Mouse (Mus musculus): ENCODE data around the gene Pilra.

Pilra gene

DNA sequence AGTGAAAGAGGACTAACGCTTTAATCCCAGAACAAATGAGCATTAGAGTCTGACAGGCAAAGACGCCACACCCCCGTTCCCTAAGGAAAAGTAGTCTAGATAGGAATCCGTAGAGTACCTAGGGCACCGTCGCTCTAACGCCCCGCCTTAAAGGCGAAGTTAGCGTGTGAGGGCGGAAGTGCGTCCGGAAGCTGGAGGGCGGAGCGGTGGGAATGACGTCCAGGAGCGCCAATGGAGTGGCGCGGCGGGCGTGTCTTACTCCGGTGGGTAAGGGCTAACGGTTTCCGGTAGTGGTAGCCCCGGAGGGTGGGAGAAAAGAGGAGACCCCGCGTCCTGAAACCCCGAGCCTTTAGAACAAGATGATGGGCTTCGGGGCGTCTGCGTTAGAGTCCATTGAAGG lies 57.4 kb downstream of the Pilra start, which contains the start of gene Ppp1r35:
Gene Ppp1r35, plus strand, starts transcription at position 215 of the 400 bp plus-strand sequence.
- DNase-seq: peak; percentile 97

DNA sequence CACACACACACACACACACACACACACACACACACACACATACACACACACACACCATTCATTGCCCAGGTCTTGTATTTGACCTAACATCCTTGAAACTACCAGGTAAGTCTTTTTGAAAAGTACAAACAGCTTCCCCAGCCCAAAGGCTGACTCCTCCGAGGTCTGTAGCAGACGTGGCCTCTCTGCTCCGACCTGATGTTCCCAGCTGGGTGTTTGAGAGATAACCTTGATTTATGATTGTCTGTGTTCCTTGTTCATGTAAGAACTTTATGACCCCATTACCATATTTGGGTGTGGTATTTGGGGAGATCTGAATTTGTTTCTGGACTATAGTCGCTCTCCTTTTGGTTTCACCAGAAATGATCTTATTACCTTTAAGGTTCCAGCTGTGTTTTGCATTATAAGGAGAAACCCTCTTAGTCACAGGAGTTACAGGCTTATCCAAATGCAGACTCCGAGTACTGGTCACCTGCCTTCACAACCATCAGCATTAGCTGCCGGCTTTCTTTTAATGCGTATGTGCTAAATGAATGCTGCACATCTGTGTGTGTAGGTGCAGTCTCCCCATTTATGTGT lies 58.7 kb downstream of the Pilra start:
- no peak for DNase-seq

DNA sequence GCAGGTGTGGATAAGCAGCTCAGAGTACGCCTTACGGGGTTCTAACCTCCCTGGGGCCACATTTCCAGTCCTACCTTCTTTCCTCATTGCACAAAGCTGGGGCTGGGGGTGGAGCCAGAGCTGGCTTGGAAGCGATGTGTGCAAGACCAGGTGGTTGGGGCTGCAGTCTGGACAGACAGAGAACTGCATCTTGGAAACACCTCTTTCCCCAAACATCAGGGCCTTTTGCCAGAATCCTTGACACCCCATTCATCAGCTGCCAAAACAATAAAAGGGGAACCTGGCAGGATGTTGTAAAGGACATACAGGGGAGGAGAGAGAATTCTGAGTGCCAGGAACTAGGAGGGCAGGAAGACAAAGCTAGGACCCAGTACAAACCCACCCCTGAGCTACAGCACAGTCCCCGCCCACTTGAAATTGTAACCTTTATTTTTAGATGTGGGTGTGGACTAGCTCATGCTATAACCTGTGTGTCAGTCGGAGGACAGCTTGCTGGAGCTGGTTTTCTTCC lies 59.6 kb downstream of the Pilra start:
- peak; percentile 56 to 76 for DNase-seq

DNA sequence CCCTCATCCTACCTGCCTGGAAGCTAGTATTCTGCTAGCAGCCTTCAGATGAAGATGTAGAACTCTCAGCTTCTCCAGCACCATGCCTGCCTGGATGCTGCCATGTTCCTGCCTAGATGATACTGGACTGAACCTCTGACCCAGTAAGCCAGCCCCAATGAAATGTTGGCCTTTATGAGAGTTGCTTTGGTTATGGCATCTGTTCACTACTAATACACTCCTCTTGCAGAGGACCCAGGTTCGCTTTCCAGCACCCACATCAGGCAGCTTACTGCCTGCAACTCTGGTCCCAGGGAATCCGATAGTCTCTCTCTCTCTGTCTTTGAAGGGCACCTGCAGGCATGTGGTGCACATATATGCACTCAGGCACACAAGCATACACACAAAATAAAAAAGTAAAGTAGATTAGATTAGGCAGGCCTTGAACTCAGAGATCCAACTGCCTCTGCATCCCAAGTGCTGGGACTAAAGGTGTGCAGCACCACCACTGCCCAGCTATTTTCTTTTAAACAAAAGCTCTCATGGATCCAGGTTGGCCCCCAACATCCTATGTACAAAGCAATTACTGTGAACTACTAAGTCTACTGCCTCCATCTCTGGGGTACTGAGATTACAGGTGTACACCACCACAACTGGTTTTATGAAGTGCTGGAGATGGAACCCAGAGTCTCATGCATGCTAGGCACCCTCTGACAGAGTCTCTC lies 60.3 kb downstream of the Pilra start:
- DNase-seq: no peak

GRCm38 (mm10) chr5:137772755-137773154 lies 63.3 kb downstream of the Pilra start:
- DNase-seq: no peak
